Mouse (Mus musculus): Measurements from ENCODE around the gene Ssu2. TPM values are rescaled to one million over a fixed set of nuclear protein-coding genes. Genes with fewer than 3 reads are reported as not detected.

The Ssu2 gene
- polyA plus RNA-seq, 1 experiment from 2014 or later: not detected

DNA sequence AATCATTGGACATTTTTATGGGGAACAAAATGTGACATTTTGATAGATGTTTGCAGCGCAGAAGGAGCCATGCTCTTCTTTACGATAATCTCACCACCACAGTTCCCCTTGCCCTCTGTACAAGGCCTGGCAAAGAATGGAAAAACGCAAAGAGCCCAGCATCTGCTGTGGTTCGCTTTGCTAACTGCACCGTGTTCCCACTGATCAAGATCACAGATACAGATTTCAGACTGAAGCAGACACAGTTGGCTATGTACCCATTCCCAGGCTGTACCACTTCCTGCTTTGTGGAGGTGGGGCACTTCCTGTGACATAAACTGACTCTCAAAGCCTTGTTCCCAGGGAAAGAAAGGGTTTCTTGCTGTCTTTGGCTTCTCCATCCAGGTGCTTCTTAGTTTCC lies 53.9 kb downstream of the Ssu2 start:
- ATAC-seq: no peak
- H3K9me3 ChIP-seq (replicated peaks): no peaks in the 10 kb centered on the region
- H3K27me3 ChIP-seq: no peaks in the 10 kb centered on the region
- no peak overlapping the region for H3K27ac ChIP-seq
- H3K9ac ChIP-seq: no peak overlapping the region
- WGBS: 93% methylated on average over 5 of the region's 5 CpGs
- no peaks in the 10 kb centered on the region for H3K36me3 ChIP-seq (ENCODE audit: poor library complexity, severe bottlenecking)
- no peak overlapping the region for H3K4me3 ChIP-seq
- H3K4me1 ChIP-seq: peaks cover 13% of the 10 kb centered on the region
- no peak overlapping the region for H3K4me2 ChIP-seq

DNA sequence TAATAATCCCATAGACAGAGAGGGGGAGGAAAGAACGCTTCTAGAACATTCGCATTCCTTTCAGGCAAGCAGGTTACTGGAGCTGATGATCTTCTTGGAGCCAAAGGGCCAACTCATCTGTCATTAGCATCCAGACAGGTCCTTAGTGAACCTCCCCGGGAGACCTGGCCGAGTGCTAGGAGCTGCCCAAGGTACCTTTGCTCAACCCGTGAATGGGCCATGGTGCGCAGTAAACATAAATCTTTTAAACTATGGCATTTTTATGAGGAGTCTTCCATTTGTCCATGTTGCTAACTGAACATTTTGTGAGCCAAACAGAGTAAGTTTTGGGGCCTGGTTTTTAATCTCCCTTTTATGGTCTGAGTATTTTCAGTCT lies 56.6 kb downstream of the Ssu2 start:
- Histone ChIP-seq H3K4me2 (no peak overlapping the region), H3K9ac (no peak overlapping the region), H3K4me1 (peaks cover 13% of the 10 kb centered on the region), H3K36me3 (ENCODE audit: poor library complexity, severe bottlenecking) (no peaks in the 10 kb centered on the region), H3K9me3 (replicated peaks) (no peaks in the 10 kb centered on the region), H3K27ac (no peak overlapping the region), H3K27me3 (no peaks in the 10 kb centered on the region), H3K4me3 (no peak overlapping the region)
- WGBS: 71% methylated on average over 6 of the region's 6 CpGs
- no peak for ATAC-seq

DNA sequence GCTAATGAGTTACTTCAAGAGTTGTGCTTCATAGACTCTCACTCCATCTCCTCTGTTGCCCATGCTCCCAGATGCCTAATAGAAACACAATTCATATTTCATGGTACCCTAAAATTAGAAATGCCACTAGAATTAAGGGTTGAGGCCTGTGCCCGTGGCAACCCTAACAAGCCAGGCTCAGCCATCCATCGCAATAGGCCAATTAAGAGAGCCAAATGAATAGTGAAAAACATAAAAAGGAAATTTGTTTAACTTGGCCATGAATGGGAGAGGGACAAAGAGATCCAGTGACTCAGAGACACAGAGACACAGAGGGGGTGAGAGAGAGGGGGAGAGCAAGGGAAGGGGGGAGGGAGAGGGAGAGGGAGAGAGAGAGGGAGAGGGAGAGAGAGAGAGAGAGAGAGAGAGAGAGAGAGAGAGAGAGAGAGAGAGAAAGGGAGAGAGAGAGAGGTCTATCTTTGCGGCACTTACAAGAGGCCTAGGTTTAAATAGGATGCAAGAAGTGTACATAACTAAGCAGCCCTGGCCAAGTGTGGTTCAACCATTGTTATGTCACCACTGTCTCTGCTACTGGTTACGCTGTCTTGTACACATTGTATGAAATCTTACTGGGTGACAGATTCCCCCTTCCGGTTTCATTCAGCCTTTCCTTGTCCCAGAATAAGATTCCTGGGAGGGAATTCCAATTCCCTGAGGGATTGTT lies 57.2 kb downstream of the Ssu2 start:
- no peak overlapping the region for H3K4me2 ChIP-seq
- 35% methylated on average over 5 of the region's 5 CpGs for WGBS
- ATAC-seq: peak; percentile 51; the same call in 1 of the 2 replicates

DNA sequence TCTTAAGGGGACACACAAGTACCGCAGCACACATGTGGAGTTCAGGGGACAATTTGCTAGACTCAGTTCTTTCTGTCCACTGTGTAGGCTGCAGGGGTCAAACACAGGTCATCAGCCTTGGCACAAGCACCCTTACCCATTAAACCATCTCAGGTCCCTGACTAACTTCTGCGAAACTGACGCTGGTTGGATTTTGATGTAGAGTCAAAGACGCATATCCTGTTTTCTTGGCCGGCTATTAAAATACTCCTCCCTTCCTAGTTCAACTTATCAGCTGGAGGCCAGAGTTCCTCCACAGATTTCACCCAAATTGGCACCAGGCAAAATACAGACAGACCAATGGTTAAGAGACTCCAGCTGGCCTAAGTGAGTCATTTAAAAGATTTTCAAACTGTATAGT lies 60.0 kb downstream of the Ssu2 start:
- ATAC-seq: no peak
- no peaks in the 10 kb centered on the region for H3K27me3 ChIP-seq
- no peak overlapping the region for H3K4me3 ChIP-seq
- no peaks in the 10 kb centered on the region for H3K36me3 ChIP-seq (ENCODE audit: poor library complexity, severe bottlenecking)
- no peak overlapping the region for H3K27ac ChIP-seq
- H3K4me1 ChIP-seq: peaks cover 13% of the 10 kb centered on the region
- H3K4me2 ChIP-seq: no peak overlapping the region
- 89% methylated on average over 5 of the region's 5 CpGs for WGBS
- no peak overlapping the region for H3K9ac ChIP-seq
- H3K9me3 ChIP-seq (replicated peaks): no peaks in the 10 kb centered on the region

More for the DNA sequence above, 57.2 kb downstream of the Ssu2 start:
- Histone ChIP-seq H3K27ac (no peak overlapping the region), H3K9ac (no peak overlapping the region), H3K36me3 (ENCODE audit: poor library complexity, severe bottlenecking) (no peaks in the 10 kb centered on the region), H3K27me3 (no peaks in the 10 kb centered on the region), H3K9me3 (replicated peaks) (no peaks in the 10 kb centered on the region), H3K4me1 (peaks cover 13% of the 10 kb centered on the region), H3K4me3 (no peak overlapping the region)

DNA sequence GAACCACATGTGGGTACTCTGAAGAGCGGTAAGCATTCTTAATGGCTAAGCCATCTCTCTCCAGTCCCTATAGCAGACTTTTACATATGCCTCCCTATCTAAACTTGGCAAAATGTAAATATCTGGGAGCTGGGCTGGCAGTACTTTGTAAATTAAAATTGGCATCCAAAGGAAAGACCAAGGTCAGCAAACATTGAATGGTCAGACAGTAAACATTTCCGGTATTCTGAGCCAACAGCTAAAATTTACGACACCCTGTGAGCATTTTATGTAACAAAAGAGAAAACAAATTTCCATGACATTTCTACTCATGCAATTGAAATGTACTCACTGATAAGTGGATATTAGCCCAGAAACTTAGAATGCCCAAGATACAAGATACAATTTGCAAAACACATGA lies 62.6 kb downstream of the Ssu2 start:
- no peak overlapping the region for H3K4me2 ChIP-seq
- no peak overlapping the region for H3K27ac ChIP-seq
- no peak overlapping the region for H3K9ac ChIP-seq
- no peaks in the 10 kb centered on the region for H3K27me3 ChIP-seq
- WGBS: 97% methylated on average over 3 of the region's 3 CpGs
- H3K9me3 ChIP-seq (replicated peaks): no peaks in the 10 kb centered on the region
- no peak for ATAC-seq
- no peak overlapping the region for H3K4me3 ChIP-seq
- no peaks in the 10 kb centered on the region for H3K36me3 ChIP-seq (ENCODE audit: poor library complexity, severe bottlenecking)
- H3K4me1 ChIP-seq: peaks cover 4% of the 10 kb centered on the region; the same call in 1 of the 2 replicates

DNA sequence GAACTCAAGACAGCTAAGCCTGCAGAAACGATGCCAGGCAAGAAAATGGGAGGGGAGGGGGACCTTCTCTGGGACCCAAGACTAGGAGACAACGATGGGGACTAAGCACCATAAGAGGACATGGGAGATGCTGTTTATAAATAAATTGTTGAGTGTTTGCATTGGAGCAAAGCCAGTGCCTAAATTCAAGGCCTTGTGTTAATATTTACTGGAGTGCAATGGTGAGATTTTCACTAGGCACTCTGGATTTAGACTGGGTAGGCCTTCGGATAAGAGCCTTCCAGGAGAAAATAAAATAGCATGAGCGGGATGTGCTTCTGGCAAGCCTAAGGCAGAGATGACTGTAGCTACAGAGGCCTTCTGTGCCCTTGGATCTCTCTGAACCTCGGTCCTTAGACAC lies 64.9 kb downstream of the Ssu2 start:
- Histone ChIP-seq H3K4me2 (no peak overlapping the region), H3K4me1 (no peaks in the 10 kb centered on the region), H3K36me3 (ENCODE audit: poor library complexity, severe bottlenecking) (no peaks in the 10 kb centered on the region), H3K27ac (no peak overlapping the region), H3K4me3 (no peak overlapping the region), H3K9ac (no peak overlapping the region), H3K9me3 (replicated peaks) (no peaks in the 10 kb centered on the region), H3K27me3 (no peaks in the 10 kb centered on the region)
- no peak for ATAC-seq
- 88% methylated on average over 5 of the region's 5 CpGs for WGBS

DNA sequence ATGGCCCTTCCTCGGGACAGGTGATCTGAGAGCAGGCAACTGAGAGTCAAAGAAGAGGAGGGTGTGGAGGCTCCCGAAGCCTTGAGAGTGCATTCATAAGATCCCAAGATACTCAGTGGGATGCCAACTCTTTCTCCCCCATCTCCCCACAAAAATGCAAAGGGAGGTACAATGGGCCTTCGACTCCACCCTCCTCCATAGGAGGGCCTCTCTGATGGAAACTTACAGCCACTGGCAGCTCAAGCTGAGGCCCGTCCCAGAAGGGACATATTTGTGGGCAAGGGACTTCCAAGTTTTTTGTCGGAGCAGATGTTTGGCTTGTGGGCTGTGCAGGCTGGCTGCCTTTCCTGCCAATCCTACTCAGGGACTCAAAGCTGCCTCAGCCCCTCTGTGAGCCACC lies 67.1 kb downstream of the Ssu2 start:
- 44% methylated on average over 5 of the region's 5 CpGs for WGBS
- no peak overlapping the region for H3K4me2 ChIP-seq
- ATAC-seq: no peak
- 0 out of 2 replicates have a peak, but pooled peaks cover 4% of the 10 kb centered on the region for H3K36me3 ChIP-seq (ENCODE audit: poor library complexity, severe bottlenecking)
- no peaks in the 10 kb centered on the region for H3K9me3 ChIP-seq (replicated peaks)
- no peaks in the 10 kb centered on the region for H3K27me3 ChIP-seq
- no peak overlapping the region for H3K4me3 ChIP-seq
- H3K9ac ChIP-seq: no peak overlapping the region
- no peaks in the 10 kb centered on the region for H3K4me1 ChIP-seq
- no peak overlapping the region for H3K27ac ChIP-seq

DNA sequence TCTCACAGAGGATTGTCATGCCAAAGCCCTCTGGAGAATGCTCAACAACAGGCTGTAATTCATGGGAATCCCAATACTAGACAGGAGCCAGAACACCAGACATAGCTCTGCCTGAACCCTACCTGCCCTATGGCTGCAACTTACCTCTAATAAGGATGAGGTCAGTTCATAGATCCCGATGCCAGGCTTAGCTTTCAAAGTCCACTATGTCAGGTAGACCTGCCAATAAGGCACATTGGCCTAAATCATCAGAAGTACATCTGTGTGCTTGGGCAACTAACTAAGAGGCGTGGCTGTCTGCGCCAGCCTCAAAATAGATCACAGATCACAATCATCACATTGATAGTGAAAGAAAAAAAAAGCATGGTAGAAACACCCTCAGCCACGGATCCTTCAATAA lies 68.4 kb downstream of the Ssu2 start:
- no peak for ATAC-seq
- WGBS: 94% methylated on average over 4 of the region's 4 CpGs
- 0 out of 2 replicates have a peak, but pooled peaks cover 4% of the 10 kb centered on the region for H3K36me3 ChIP-seq (ENCODE audit: poor library complexity, severe bottlenecking)
- H3K4me2 ChIP-seq: no peak overlapping the region
- no peak overlapping the region for H3K27ac ChIP-seq
- no peaks in the 10 kb centered on the region for H3K4me1 ChIP-seq
- H3K9me3 ChIP-seq (replicated peaks): no peaks in the 10 kb centered on the region
- no peaks in the 10 kb centered on the region for H3K27me3 ChIP-seq
- no peak overlapping the region for H3K9ac ChIP-seq
- no peak overlapping the region for H3K4me3 ChIP-seq

DNA sequence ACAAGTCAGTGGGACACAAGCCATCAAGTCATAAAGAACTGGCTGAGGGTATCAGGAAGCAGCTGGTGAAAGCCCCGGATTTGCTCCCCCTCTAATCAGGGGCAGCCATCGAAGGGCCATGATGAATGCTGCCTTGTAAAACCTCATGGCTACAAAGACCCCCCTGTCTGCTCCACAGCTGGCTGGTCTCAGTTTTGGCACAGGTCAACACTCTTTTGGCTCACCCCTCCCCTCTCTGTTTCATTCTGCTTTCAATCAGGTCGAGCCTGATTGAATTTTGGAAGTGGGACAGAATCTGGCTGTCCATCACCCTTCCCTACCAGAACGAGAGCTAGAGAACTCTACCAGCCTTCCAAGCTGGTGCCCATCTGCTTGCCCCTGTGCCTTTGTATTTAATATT lies 76.4 kb downstream of the Ssu2 start:
- peak; percentile 91 for ATAC-seq
- no peak overlapping the region for H3K27ac ChIP-seq

DNA sequence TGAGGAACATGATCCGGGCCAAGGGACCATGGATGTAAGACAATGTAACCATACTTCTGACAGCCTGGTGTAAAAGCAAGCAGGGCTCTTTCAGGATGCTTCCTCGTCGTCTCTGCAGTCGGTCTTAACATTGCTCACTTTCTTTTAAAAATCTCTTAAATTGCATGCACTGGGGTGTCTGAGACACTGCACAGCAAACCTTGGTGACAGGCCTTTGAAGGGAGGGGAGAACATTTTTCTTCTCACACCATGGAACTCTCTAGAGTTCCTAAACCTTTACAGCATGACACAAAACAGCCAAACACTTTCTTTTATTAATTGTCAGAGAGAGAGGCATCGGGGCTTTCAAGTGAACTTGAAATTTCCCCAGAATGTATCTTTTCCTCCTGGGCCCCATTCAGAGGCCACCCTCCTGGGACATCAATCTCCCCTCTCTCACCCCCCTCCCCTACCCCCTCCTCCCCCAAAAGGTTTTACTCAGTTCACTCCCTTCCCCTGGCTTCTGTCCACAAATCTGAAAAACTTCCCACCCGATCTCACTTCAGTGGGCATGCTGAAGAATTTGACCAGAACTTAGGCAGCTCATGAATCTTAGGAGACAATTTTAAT lies 78.4 kb downstream of the Ssu2 start:
- Histone ChIP-seq H3K36me3 (ENCODE audit: poor library complexity, severe bottlenecking) (no peaks in the 10 kb centered on the region; the same call in 1 of the 2 replicates), H3K27ac (no peak overlapping the region), H3K27me3 (no peaks in the 10 kb centered on the region), H3K4me2 (no peak overlapping the region), H3K4me1 (peaks cover 10% of the 10 kb centered on the region; the same call in 1 of the 2 replicates), H3K4me3 (no peak overlapping the region), H3K9ac (no peak overlapping the region), H3K9me3 (replicated peaks) (no peaks in the 10 kb centered on the region)
- WGBS: 73% methylated on average over 6 of the region's 6 CpGs
- ATAC-seq: no peak

More for the DNA sequence above, 76.4 kb downstream of the Ssu2 start:
- no peak overlapping the region for H3K4me3 ChIP-seq
- no peak overlapping the region for H3K4me2 ChIP-seq
- no peak overlapping the region for H3K9ac ChIP-seq
- H3K9me3 ChIP-seq (replicated peaks): no peaks in the 10 kb centered on the region
- no peaks in the 10 kb centered on the region for H3K27me3 ChIP-seq
- peaks cover 10% of the 10 kb centered on the region; the same call in 1 of the 2 replicates for H3K4me1 ChIP-seq
- WGBS: 27% methylated on average over 4 of the region's 4 CpGs
- no peaks in the 10 kb centered on the region; the same call in 1 of the 2 replicates for H3K36me3 ChIP-seq (ENCODE audit: poor library complexity, severe bottlenecking)

All from forebrain, embryonic 13.5 days (tissue).